Mouse (Mus musculus) limb, embryonic 11.5 days (tissue): ENCODE measurements around the gene Tmem150a. TPM values are rescaled to one million over a fixed set of nuclear protein-coding genes. Genes with fewer than 3 reads are reported as not detected.

Experiments
- ATAC-seq: fragments of 200-750 bp; cut with Nextera tagmentation; 2 replicates; pipeline ENCODE4 v1.8.0; 2017; ENCODE audit warnings: low read depth; ENCODE audit not compliant: insufficient number of reproducible peaks, low FRiP score, low TSS enrichment
- DNase-seq: peaks from one replicate; pipeline ENCODE4 v3.0.0-alpha.2; 2015; ENCODE audit warnings: low spot score
- H3K27ac ChIP-seq: fragments of 300-500 bp; sonication (generic); replicated peaks from 2 replicates; pipeline ENCODE4 v1.5.1; 2014; ENCODE audit warnings: low read depth, mild to moderate bottlenecking, low read length
- H3K27me3 ChIP-seq: fragments of 300-500 bp; sonication (generic); 2 replicates; pipeline ENCODE4 v1.6.1; 2014; ENCODE audit warnings: mild to moderate bottlenecking, low read length, mixed read lengths; ENCODE audit not compliant: control insufficient read depth, insufficient read depth
- H3K36me3 ChIP-seq: fragments of 300-500 bp; sonication (generic); 2 replicates; pipeline ENCODE4 v1.6.1; 2014; ENCODE audit warnings: mild to moderate bottlenecking, low read length, moderate library complexity, mixed read lengths; ENCODE audit not compliant: control insufficient read depth, insufficient read depth
- H3K4me1 ChIP-seq: fragments of 300-500 bp; sonication (generic); 2 replicates; pipeline ENCODE4 v1.6.1; 2014; ENCODE audit warnings: low read length, mixed read lengths; ENCODE audit not compliant: control insufficient read depth, insufficient read depth
- H3K4me2 ChIP-seq: fragments of 300-500 bp; sonication (generic); 2 replicates; pipeline ENCODE4 v1.6.1; 2014; ENCODE audit warnings: low read depth, mild to moderate bottlenecking, moderate library complexity; ENCODE audit not compliant: severe bottlenecking
- H3K4me3 ChIP-seq: fragments of 300-500 bp; sonication (generic); 2 replicates; pipeline ENCODE4 v1.5.1; 2014; ENCODE audit warnings: low read depth, low read length
- H3K9ac ChIP-seq: fragments of 300-500 bp; sonication (generic); 2 replicates; pipeline ENCODE4 v1.6.1; 2014; ENCODE audit warnings: mild to moderate bottlenecking, low read length
- H3K9me3 ChIP-seq: fragments of 300-500 bp; sonication (generic); 2 replicates; pipeline ENCODE4 v1.6.1; 2016; ENCODE audit warnings: low read length; ENCODE audit not compliant: control insufficient read depth
- WGBS: fragments of 180-500 bp; shearing (Covaris S2); extraction: QIAGEN DNeasy Blood & Tissue Kit; methylation state at CpG from one replicate; pipeline ENCODE4 v1.1.7; 2014; 5-methylcytosine and 5-hydroxymethylcytosine counted together
- polyA plus RNA-seq: library from polyadenylated mRNA; unstranded; fragments of >200 nt; fragmentation: Nextera tagmentation; extraction: Ambion mirVana; gene quantifications from 2 replicates; pipeline ENCODE4 v1.2.1, GENCODE M21; 2014

The Tmem150a gene
- polyA plus RNA-seq, 1 experiment from 2014 or later: 10.8 TPM

- Histone ChIP-seq H3K36me3 (peaks cover 5% of the 10 kb centered on the region; the same call in 1 of the 2 replicates), H3K4me1 (no peaks in the 10 kb centered on the region; the same call in 1 of the 2 replicates), H3K4me3 (no peak overlapping the region), H3K9ac (no peak overlapping the region), H3K9me3 (no peaks in the 10 kb centered on the region), H3K4me2 (no peak overlapping the region), H3K27ac (no peak overlapping the region), H3K27me3 (no peaks in the 10 kb centered on the region)
- DNase-seq: no peak
- ATAC-seq: no peak
- WGBS: 49% methylated on average over 7 of the region's 7 CpGs
Measured at GRCm38 (mm10) chr6:72364009-72364408, 8.8 kb downstream of the Tmem150a start.

- no peak overlapping the region for H3K4me2 ChIP-seq
- ATAC-seq (no peak), DNase-seq (no peak)
- H3K4me1 ChIP-seq: no peaks in the 10 kb centered on the region; the same call in 1 of the 2 replicates
- H3K36me3 ChIP-seq: peaks cover 2% of the 10 kb centered on the region; the same call in 1 of the 2 replicates
- H3K27me3 ChIP-seq: no peaks in the 10 kb centered on the region
- no peaks in the 10 kb centered on the region for H3K9me3 ChIP-seq
- H3K4me3 ChIP-seq: no peak overlapping the region
- H3K9ac ChIP-seq: no peak overlapping the region
- WGBS: 74% methylated on average over 6 of the region's 6 CpGs
- H3K27ac ChIP-seq: no peak overlapping the region
Measured at GRCm38 (mm10) chr6:72364985-72365384, 9.7 kb downstream of the Tmem150a start.

GRCm38 (mm10) chr6:72366304-72366703 lies 11.1 kb downstream of the Tmem150a start:
- no peak for DNase-seq
- Histone ChIP-seq H3K9me3 (no peaks in the 10 kb centered on the region), H3K4me1 (no peaks in the 10 kb centered on the region; the same call in 1 of the 2 replicates), H3K27ac (no peak overlapping the region), H3K27me3 (no peaks in the 10 kb centered on the region), H3K36me3 (no peaks in the 10 kb centered on the region), H3K4me3 (no peak overlapping the region), H3K4me2 (no peak overlapping the region), H3K9ac (no peak overlapping the region)
- WGBS: 70% methylated on average over 3 of the region's 3 CpGs
- ATAC-seq: no peak

DNA sequence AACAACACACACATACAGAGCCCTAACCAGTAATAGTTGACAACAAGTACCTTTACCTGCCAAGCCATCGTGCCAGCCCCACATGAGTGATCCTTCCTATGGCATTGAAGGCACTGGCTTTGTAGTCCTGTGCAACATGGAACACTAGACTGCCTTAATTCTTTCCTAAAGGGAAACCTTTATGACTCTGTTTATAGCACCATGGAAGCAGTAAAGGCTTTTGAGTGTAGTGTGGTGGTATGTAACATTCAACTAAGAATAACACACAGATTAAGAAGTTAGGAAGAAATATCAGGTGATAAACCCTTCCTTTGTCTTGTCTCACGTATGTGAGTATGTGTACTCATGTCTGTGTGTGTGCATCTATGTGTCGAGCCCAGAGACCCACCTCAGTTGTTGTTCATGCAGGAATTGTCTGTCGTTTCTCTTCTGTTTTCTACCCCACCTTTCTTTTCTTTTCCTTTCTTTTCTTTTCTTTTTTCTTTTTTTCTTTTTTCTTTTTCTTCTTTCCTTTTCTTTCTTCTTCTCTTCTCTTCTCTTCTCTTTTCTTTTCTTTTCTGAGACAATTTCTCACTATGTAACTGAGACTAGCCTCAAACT lies 11.7 kb downstream of the Tmem150a start, which contains the start of gene Rnf181:
Gene Rnf181 (minus strand): TSS at position 113 of the 600 bp plus-strand sequence.
- Histone ChIP-seq H3K4me3 (no peak within 1 kb of the TSS), H3K9me3 (no peaks in the 10 kb centered on the region), H3K36me3 (no peaks in the 10 kb centered on the region), H3K4me1 (no peaks in the 10 kb centered on the region), H3K9ac (no peak within 1 kb of the TSS), H3K4me2 (no peak within 1 kb of the TSS), H3K27me3 (no peaks in the 10 kb centered on the region), H3K27ac (no peak within 1 kb of the TSS)
- 75% methylated on average over 4 of the region's 4 CpGs for WGBS
- ATAC-seq (no peak), DNase-seq (no peak)

DNA sequence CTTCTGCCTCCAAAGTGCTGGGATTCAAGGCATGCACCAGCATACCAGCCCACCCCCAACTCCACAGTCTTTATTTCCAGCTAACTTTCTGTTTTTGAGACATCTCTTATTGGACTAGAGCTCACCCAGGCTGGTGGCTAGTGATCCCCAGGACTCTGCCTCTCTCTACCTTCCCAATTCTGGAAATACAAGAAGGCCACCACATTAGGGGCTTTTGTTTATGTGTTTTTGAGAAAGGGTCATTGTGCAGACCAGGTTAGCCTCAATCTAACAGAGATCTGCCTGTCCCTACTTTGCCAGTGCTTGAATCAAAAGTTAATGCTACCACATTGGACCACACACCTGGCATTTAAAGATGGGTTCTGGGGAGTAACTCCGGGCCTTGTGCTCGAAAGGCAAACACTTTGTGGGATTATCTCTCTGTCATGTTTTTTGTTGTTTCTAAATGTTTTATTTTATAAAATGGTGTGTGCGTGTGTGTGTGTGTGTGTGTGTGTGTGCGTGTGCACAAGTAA lies 12.3 kb downstream of the Tmem150a start:
- Histone ChIP-seq H3K9me3 (no peaks in the 10 kb centered on the region), H3K27ac (no peak overlapping the region), H3K9ac (no peak overlapping the region), H3K4me3 (no peak overlapping the region), H3K27me3 (no peaks in the 10 kb centered on the region), H3K36me3 (no peaks in the 10 kb centered on the region), H3K4me2 (no peak overlapping the region), H3K4me1 (no peaks in the 10 kb centered on the region)
- ATAC-seq (no peak), DNase-seq (no peak)
- 90% methylated on average over 3 of the region's 4 CpGs for WGBS

- H3K27me3 ChIP-seq: no peaks in the 10 kb centered on the region
- H3K4me1 ChIP-seq: no peaks in the 10 kb centered on the region
- ATAC-seq (no peak), DNase-seq (no peak)
- 71% methylated on average over 4 of the region's 4 CpGs for WGBS
- no peak overlapping the region for H3K4me3 ChIP-seq
- H3K27ac ChIP-seq: no peak overlapping the region
- no peak overlapping the region for H3K9ac ChIP-seq
- no peaks in the 10 kb centered on the region for H3K36me3 ChIP-seq
- no peaks in the 10 kb centered on the region for H3K9me3 ChIP-seq
- H3K4me2 ChIP-seq: no peak overlapping the region
Measured at GRCm38 (mm10) chr6:72369557-72369956, 14.3 kb downstream of the Tmem150a start.

GRCm38 (mm10) chr6:72370091-72370490 lies 14.8 kb downstream of the Tmem150a start:
- Histone ChIP-seq H3K4me3 (no peak overlapping the region), H3K9ac (no peak overlapping the region), H3K27me3 (no peaks in the 10 kb centered on the region), H3K4me1 (no peaks in the 10 kb centered on the region), H3K4me2 (no peak overlapping the region), H3K27ac (no peak overlapping the region), H3K36me3 (no peaks in the 10 kb centered on the region), H3K9me3 (no peaks in the 10 kb centered on the region)
- DNase-seq (no peak), ATAC-seq (no peak)
- WGBS: 84% methylated on average over 12 of the region's 12 CpGs

- H3K4me1 ChIP-seq: no peaks in the 10 kb centered on the region
- no peak overlapping the region for H3K9ac ChIP-seq
- no peaks in the 10 kb centered on the region for H3K36me3 ChIP-seq
- no peak overlapping the region for H3K4me3 ChIP-seq
- no peak for DNase-seq
- H3K27me3 ChIP-seq: no peaks in the 10 kb centered on the region
- ATAC-seq: no peak
- H3K4me2 ChIP-seq: no peak overlapping the region
- no peaks in the 10 kb centered on the region for H3K9me3 ChIP-seq
- WGBS: 51% methylated on average over 5 of the region's 5 CpGs
- H3K27ac ChIP-seq: no peak overlapping the region
Measured at GRCm38 (mm10) chr6:72371147-72371546, 15.9 kb downstream of the Tmem150a start.

DNA sequence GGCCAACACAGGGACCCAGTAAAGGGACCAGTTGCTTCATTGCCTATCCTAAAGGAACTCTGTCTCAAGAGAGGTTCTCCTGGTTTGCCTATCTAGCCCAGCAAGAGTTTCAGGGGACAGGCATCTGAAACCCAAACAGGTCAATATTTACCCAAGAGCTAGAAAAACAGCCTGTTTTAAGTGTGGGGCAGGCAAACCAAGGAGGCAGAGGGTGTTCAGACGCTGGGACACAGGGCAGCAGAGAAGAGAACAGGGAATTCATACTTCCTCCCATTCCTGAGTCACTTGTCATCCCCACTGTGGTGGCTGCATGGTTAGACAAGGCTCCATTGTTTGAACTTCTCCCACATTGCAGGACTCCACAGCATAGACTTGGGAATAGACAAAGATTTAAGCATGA lies 16.3 kb downstream of the Tmem150a start:
- DNase-seq (no peak), ATAC-seq (no peak)
- H3K27me3 ChIP-seq: no peaks in the 10 kb centered on the region
- no peak overlapping the region for H3K4me2 ChIP-seq
- no peaks in the 10 kb centered on the region for H3K4me1 ChIP-seq
- WGBS: 41% methylated on average over 1 of the region's 1 CpGs
- H3K4me3 ChIP-seq: no peak overlapping the region
- no peaks in the 10 kb centered on the region for H3K36me3 ChIP-seq
- H3K27ac ChIP-seq: no peak overlapping the region
- no peak overlapping the region for H3K9ac ChIP-seq
- no peaks in the 10 kb centered on the region for H3K9me3 ChIP-seq
